Mouse (Mus musculus) adrenal gland, adult (tissue): ENCODE measurements around the gene Asphd2.

Experiments
- DNase-seq, 2 experiments: peaks; one replicate each; pipeline ENCODE4 v3.0.0; 2022 to 2023; ENCODE audit warnings: low spot score in 1 of 2; ENCODE audit not compliant: inconsistent age in 2 of 2

Asphd2 gene

GRCm38 (mm10) chr5:112391676-112392323 lies 2.9 kb downstream of the Asphd2 start:
- no peak for DNase-seq

DNA sequence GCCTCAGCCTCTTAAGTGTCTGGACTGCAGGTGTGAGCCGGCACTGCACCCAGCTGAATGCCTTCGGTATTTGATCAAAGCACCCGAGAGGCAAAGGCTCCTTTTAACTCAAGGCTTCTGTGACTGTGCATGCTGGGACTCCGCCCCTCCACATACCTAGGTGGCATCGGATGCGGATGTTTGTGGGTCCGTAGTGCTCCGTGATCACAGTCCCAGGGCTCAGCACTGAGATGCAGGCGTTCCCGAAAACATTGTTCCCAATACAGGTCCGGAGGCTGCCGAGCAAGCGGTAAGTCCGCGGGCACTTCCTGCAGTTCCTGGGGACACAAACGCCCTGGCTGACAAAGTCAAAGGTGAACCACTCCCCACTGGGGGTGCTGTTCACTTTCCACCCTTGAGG lies 3.7 kb downstream of the Asphd2 start:
- DNase-seq: no peak

DNA sequence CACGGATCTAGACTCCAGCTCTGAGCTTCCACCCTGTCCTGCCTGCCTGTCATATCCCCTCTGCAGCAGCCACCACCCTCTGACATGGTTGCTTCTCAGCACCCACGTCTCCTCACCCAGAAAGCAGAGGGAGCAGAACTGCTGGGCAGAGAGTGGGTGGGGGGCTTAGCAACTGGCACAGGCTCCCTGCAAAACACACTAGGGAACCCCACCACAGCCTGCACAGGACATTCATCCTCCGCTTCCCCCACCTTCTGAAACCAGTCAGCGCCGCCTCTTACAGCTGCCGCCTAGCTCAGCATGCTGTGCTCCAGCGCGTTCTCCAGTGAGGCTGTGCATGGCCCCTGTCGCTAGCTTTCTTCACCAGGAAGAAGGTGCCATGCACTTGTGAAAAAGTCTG lies 5.3 kb downstream of the Asphd2 start:
- no peak for DNase-seq

GRCm38 (mm10) chr5:112385973-112386372 lies 8.7 kb downstream of the Asphd2 start:
- DNase-seq: no peak

DNA sequence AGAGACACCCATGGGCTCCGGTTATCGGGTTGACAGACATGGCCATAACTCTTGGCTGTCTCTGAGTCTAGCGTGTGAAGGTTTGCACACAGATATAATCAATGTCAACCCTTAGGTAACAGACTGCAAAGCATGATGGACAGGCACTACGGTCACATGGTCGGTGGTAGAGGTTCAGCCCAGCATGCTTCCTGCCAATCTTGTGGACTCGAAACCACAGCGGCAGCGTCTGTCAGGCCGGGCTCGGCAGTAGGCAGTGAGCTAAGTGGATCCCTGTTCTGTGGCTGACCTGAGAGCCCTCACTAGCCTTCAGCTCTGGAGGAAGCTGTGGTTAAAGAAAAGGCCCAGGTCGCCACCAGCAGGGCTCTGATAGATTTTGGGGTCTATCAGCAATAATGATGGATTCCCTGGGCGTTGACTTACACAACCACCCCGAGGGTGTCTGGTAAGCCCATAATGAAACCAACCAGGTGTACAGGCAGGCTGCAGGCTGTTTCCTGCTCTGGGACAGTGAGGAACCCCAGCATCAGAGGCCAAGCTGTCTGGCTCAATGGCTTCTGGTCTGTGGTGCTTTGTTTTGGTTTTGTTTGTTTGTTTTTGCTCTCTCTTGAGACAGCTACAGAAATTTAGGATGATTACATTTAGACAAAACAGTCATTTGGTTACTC lies 9.7 kb downstream of the Asphd2 start:
- no peak for DNase-seq

DNA sequence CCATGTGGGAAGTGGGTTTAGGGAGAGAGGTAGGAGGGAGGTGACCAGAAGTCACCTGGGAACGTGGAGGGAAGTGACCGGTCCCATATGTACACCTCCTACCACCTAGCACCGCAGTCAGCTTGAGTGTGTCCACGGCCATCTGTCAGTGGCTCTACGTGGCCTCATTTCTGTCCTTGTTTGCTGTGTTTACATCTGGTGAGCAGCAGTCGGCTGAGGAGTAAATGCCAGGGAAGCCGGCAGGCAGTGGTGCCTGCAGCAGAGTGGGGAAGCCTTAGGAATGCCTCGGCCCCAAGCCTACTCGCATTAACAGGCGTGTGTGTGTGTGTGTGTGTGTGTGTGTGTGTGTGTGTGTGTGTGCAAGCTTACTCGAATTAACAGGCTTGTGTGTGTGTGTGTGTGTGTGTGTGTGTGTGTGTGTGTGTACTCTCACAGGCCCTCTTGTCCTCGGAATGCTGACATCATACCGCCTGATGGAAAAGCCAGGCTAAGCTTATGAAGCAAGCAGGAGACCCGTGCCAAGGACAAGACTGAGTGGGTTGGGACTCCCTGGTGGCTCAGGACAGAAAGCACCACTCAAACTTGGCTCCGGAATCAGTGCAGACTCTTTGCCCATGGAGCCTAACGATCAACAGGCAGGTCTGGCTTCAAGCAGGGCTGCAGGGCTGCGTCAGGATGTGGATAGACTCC lies 11.9 kb downstream of the Asphd2 start:
- DNase-seq: peak; percentile 80 to 90

- DNase-seq: no peak
Measured at GRCm38 (mm10) chr5:112382042-112382441, 12.6 kb downstream of the Asphd2 start.

GRCm38 (mm10) chr5:112381154-112381553 lies 13.5 kb downstream of the Asphd2 start:
- DNase-seq: peak; percentile 66 to 81

- DNase-seq: peak; percentile 79 to 92
Measured at GRCm38 (mm10) chr5:112378716-112379115, 15.9 kb downstream of the Asphd2 start.

GRCm38 (mm10) chr5:112377380-112377779 lies 17.3 kb downstream of the Asphd2 start:
- no peak for DNase-seq

DNA sequence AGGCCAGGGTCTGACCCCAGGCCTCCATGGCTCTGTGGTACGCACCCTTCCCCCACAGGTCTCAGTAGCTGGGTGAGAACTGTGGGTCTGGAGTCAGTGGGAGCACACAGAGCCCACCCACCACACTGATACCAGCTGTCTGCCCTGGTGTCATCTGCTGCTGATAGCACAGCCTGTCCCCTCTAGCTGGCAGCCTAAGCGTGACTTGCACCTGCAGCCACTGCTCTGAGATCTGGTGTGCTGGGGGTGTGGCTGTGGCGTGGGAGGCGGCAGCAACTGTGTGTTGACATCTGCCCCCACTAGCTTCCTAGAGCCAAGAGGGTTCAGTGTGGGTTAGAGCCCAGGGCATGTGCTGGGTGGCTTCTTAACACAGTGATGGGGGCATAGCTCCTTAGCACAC lies 18.6 kb downstream of the Asphd2 start:
- DNase-seq: no peak

DNA sequence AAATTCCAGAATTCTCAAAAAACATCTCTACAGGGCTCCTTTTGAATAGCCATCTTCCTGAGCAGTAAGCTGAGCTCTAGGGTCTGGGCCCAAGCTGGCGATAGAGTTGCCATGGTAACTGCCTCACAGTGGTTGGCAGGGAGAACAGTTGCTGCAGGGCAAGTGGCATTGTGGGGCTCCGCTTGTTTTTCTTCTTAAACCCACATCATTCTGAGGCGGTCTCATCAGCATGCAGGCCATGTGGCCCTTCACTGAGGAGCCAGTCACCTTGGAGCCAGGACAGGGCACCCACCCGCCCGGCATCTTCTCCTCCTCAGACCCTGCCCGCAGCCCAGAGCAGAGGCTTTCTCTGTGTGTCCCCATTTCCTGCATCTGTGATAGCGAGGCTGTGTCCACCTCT lies 22.7 kb downstream of the Asphd2 start:
- no peak for DNase-seq

- no peak for DNase-seq
Measured at GRCm38 (mm10) chr5:112370236-112370813, 24.3 kb downstream of the Asphd2 start.

GRCm38 (mm10) chr5:112369326-112369725 lies 25.3 kb downstream of the Asphd2 start:
- DNase-seq: no peak

DNA sequence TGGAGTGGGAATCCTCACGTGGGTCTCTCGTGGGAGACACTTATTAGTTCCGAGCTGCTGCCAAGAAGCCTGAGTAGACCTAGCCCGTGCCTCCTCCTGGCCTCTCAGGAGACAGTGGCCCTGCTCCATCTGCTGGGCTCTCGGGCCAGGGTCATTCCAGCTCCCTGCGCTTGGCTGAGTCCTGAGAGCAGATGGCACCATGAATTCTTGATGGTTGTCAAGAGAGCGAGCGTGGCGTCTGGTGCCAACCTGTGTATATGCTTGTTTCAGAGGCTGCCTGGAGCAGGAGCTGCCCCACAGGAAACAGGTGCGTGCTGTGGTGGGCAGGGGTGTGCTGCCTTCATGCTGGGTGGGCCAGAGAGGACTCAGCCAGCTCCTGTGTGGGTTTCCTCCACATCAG lies 26.0 kb downstream of the Asphd2 start:
- no peak for DNase-seq

- DNase-seq: no peak
Measured at GRCm38 (mm10) chr5:112367929-112368328, 26.7 kb downstream of the Asphd2 start.

- DNase-seq: no peak
Measured at GRCm38 (mm10) chr5:112367338-112367737, 27.3 kb downstream of the Asphd2 start.

DNA sequence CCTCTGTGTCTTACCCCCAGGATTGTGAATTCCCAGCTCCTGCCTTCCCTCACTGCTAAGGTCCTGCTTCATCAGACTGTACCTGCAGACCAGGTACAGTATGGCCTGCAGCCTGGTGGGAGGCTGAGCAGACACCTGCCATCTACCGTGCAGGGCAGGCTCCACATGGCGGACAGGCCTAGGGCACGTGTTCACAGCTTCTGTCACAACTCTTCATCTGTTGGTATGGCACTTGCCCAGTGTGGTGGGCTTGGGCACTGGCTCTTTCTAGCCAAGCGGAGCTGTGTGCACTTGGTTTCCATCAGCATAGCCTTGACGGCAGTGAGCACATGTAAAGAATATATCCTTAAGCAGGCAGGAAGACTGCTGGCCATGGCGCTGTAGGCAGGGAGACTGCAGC lies 27.8 kb downstream of the Asphd2 start:
- DNase-seq: no peak

DNA sequence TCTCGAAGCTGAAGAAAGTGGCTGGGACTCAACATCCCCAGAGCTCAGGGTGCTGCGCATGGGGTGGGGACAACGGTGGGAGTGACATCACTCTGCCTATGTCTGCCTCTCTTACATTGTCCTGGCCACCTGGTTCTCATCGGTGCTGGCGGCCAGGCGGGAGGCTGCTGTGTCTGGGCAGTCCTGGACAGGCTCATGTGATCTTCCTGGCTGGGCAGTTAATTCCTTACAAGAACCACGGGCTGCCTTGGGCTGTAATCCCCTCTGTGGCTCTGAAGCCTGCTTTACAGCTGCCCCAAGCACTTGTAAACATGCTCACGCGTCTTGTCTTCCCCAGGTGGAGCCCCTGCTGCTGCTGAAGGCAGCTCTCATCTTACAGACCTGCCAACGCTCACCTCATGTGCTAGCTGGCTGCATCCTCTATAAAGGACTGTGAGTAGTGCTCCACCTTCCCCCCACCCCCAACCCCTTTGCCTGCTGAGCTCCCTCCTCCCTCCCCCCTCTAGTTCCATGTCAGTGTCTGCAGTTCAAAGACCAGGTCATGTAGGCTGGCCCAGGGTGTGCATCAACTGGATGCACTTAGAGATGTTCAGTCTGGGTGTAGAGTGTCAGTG lies 30.4 kb downstream of the Asphd2 start:
- no peak for DNase-seq

GRCm38 (mm10) chr5:112360077-112360476 lies 34.6 kb downstream of the Asphd2 start:
- no peak for DNase-seq

- no peak for DNase-seq
Measured at GRCm38 (mm10) chr5:112359520-112359919, 35.1 kb downstream of the Asphd2 start.
